Mouse (Mus musculus): ENCODE results near the gene Gm9857. TPM values are rescaled to one million over a fixed set of nuclear protein-coding genes. Genes with fewer than 3 reads are reported as not detected.

Gm9857 gene
- polyA plus RNA-seq, 1 experiment from 2014 or later = not detected

DNA sequence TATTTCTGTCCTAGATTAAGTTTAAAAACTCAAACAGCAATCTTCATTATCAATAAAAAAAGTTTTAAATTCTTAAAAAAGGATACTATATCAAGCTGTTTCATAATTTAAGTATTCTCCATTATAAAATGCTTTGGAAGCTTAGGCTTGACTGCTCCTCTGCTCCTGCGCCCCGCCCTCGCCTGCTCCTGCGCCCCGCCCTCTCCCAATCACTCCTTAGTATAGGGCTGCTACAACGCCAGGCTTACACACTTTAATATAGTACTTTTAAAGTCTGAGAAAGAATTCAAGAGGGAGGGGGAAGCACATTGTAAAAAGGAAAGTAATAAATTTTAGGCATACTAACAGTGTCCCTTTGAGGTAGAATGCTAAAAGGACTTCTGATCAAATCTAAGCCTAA, 37.3 kb downstream of the Gm9857 start:
- WGBS = 86% methylated on average over 6 of the region's 6 CpGs
- Histone ChIP-seq H3K27me3 (replicated peaks; ENCODE audit: insufficient read depth, low read length) (no peaks in the 10 kb centered on the region), H3K36me3 (ENCODE audit: insufficient read depth, low read length) (peaks cover 25% of the 10 kb centered on the region), H3K4me1 (ENCODE audit: insufficient read depth, low read depth, low read length) (no peaks in the 10 kb centered on the region), H3K27ac (ENCODE audit: low read length) (no peak overlapping the region), H3K9me3 (ENCODE audit: low read length) (no peaks in the 10 kb centered on the region), H3K4me2 (replicated peaks; ENCODE audit: low read depth, low read length) (no peak overlapping the region), H3K9ac (replicated peaks; ENCODE audit: low read depth) (no peak overlapping the region), H3K4me3 (ENCODE audit: low read depth, low read length) (no peak overlapping the region)
- DNase-seq (ENCODE audit: low spot score) = no peak
- no peak for ATAC-seq
- TF ChIP-seq EP300 (IDR thresholded peaks at IDR 0.05) = no peak
- no peak for TF ChIP-seq CTCF (IDR thresholded peaks at IDR 0.05)

DNA sequence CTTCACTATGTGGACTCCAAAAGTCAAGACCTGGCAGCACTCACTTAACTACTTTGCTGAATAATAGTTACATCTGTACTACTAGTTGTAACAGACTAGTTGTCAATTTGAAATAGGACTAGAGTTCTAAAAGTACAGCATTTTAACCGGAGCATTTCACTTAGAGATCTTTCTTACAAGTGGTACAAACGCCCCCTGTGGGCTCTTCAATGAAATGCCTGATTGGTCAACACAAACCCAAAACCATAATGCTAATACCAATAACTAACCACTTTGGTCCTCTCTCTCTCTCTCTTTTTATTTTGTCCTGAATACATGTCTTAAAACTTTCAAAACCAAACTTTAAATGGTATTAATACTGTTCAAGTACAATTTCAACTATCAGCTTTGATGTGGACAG, 38.2 kb downstream of the Gm9857 start:
- Histone ChIP-seq H3K9me3 (ENCODE audit: low read length) (no peaks in the 10 kb centered on the region), H3K27ac (ENCODE audit: low read length) (no peak overlapping the region), H3K4me3 (ENCODE audit: low read depth, low read length) (no peak overlapping the region), H3K36me3 (ENCODE audit: insufficient read depth, low read length) (peaks cover 25% of the 10 kb centered on the region), H3K9ac (replicated peaks; ENCODE audit: low read depth) (no peak overlapping the region), H3K27me3 (replicated peaks; ENCODE audit: insufficient read depth, low read length) (no peaks in the 10 kb centered on the region), H3K4me2 (replicated peaks; ENCODE audit: low read depth, low read length) (no peak overlapping the region), H3K4me1 (ENCODE audit: insufficient read depth, low read depth, low read length) (no peaks in the 10 kb centered on the region)
- WGBS = 44% methylated on average over 2 of the region's 2 CpGs
- peak; percentile 68 for DNase-seq (ENCODE audit: low spot score)
- peak; percentile 25 for ATAC-seq
- TF ChIP-seq EP300 (IDR thresholded peaks at IDR 0.05) (no peak), CTCF (IDR thresholded peaks at IDR 0.05) (peak; percentile 58)

DNA sequence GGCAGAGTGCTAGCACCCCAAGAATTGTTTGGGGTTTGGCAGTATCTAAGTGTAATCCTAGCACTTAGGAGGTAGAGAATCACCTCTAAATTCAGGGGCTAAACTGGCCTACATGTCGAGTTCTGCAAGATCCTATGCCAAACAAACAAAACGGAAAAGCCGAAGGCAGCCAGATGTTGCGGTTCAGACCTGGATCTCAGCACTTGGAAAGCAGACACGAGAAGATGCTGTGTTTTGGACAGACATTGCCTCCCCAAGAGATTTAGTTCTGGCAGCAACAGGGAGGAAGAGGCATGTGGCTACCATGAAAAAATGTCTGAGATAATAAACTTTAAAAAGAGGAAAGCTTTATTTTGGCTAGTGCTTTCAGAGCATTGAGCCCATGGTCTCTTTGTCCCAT, 39.6 kb downstream of the Gm9857 start:
- TF ChIP-seq CTCF (IDR thresholded peaks at IDR 0.05) (no peak), EP300 (IDR thresholded peaks at IDR 0.05) (no peak)
- Histone ChIP-seq H3K27ac (ENCODE audit: low read length) (no peak overlapping the region), H3K27me3 (replicated peaks; ENCODE audit: insufficient read depth, low read length) (no peaks in the 10 kb centered on the region), H3K4me1 (ENCODE audit: insufficient read depth, low read depth, low read length) (no peaks in the 10 kb centered on the region), H3K9me3 (ENCODE audit: low read length) (no peaks in the 10 kb centered on the region), H3K4me3 (ENCODE audit: low read depth, low read length) (no peak overlapping the region), H3K9ac (replicated peaks; ENCODE audit: low read depth) (no peak overlapping the region), H3K4me2 (replicated peaks; ENCODE audit: low read depth, low read length) (no peak overlapping the region), H3K36me3 (ENCODE audit: insufficient read depth, low read length) (peaks cover 23% of the 10 kb centered on the region)
- 76% methylated on average over 5 of the region's 5 CpGs for WGBS
- DNase-seq (ENCODE audit: low spot score) (no peak), ATAC-seq (no peak)

DNA sequence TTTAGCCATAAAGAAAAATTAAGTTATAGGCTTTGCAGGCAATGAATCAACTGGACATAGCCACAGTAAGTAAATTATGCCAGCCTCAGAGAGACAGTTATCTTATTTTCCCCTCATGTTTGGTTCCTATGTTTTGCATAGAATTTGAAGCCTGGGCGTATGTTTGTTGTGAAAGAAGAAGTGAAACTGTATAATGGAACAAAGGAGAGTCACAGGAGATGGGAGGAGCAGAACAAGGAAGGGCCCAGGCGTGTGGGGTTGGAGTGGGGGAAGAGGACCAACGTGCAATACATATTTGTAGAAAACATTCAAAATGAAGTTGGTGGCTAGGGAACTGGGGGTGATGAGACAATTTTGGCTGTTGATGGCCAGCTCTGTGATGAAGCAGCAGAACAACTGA, 40.1 kb downstream of the Gm9857 start:
- Histone ChIP-seq H3K4me1 (ENCODE audit: insufficient read depth, low read depth, low read length) (no peaks in the 10 kb centered on the region), H3K36me3 (ENCODE audit: insufficient read depth, low read length) (peaks cover 17% of the 10 kb centered on the region), H3K27me3 (replicated peaks; ENCODE audit: insufficient read depth, low read length) (no peaks in the 10 kb centered on the region), H3K9ac (replicated peaks; ENCODE audit: low read depth) (no peak overlapping the region), H3K27ac (ENCODE audit: low read length) (no peak overlapping the region), H3K4me2 (replicated peaks; ENCODE audit: low read depth, low read length) (no peak overlapping the region), H3K4me3 (ENCODE audit: low read depth, low read length) (no peak overlapping the region), H3K9me3 (ENCODE audit: low read length) (no peaks in the 10 kb centered on the region)
- DNase-seq (ENCODE audit: low spot score) = peak; percentile 47
- TF ChIP-seq CTCF (IDR thresholded peaks at IDR 0.05) (no peak), EP300 (IDR thresholded peaks at IDR 0.05) (no peak)
- 78% methylated on average over 3 of the region's 3 CpGs for WGBS
- ATAC-seq = no peak

DNA sequence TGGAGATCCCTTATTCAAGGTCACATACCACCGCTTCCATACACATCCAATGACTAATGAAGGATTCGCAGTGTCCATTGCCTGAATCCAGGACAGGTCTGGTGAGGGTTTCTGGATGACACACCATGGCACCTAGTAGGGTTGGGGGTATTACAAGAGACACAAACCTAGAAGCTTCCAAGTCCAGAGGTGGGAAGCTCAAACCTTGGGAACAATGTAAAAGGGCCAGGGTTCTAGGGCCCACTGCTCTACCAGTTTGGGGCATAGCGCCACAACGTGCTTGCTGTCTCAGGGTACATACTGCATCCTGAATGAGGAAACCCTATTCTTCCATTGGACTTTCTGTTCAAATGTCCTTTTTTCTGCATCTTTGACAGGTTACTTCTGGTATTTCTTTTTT, 41.6 kb downstream of the Gm9857 start:
- Histone ChIP-seq H3K9ac (replicated peaks; ENCODE audit: low read depth) (no peak overlapping the region), H3K4me1 (ENCODE audit: insufficient read depth, low read depth, low read length) (no peaks in the 10 kb centered on the region), H3K4me2 (replicated peaks; ENCODE audit: low read depth, low read length) (no peak overlapping the region), H3K4me3 (ENCODE audit: low read depth, low read length) (no peak overlapping the region), H3K27me3 (replicated peaks; ENCODE audit: insufficient read depth, low read length) (no peaks in the 10 kb centered on the region), H3K9me3 (ENCODE audit: low read length) (no peaks in the 10 kb centered on the region), H3K27ac (ENCODE audit: low read length) (no peak overlapping the region), H3K36me3 (ENCODE audit: insufficient read depth, low read length) (peaks cover 2% of the 10 kb centered on the region; the same call in 1 of the 2 replicates)
- ATAC-seq = no peak
- no peak for DNase-seq (ENCODE audit: low spot score)
- 92% methylated on average over 4 of the region's 4 CpGs for WGBS
- TF ChIP-seq EP300 (IDR thresholded peaks at IDR 0.05) (no peak), CTCF (IDR thresholded peaks at IDR 0.05) (no peak)

DNA sequence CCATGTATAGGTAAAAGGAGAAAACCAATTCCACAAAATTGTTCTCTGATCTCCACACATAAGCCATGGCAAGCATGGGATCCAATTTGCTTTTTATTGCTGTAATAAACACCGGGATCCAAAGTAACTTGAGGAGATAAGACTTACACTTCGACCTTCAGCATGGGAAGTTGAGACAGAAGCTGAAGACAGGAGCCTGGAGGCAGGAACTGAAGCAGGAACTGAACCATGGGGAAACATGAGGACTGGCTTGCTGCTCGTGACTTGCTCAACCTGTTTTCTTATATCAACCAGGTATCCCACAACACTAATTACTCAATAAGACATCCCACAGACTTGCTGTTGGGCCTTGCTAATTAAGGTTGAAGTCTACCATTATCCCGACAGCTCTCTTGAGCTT, 47.3 kb downstream of the Gm9857 start:
- no peaks in the 10 kb centered on the region for H3K36me3 ChIP-seq (ENCODE audit: insufficient read depth, low read length)
- TF ChIP-seq EP300 (IDR thresholded peaks at IDR 0.05) = no peak
- no peak for TF ChIP-seq CTCF (IDR thresholded peaks at IDR 0.05)
- H3K9me3 ChIP-seq (ENCODE audit: low read length) = no peaks in the 10 kb centered on the region
- no peak overlapping the region for H3K4me2 ChIP-seq (replicated peaks; ENCODE audit: low read depth, low read length)
- no peaks in the 10 kb centered on the region for H3K4me1 ChIP-seq (ENCODE audit: insufficient read depth, low read depth, low read length)
- no peak overlapping the region for H3K9ac ChIP-seq (replicated peaks; ENCODE audit: low read depth)
- 62% methylated on average over 4 of the region's 4 CpGs for WGBS
- no peaks in the 10 kb centered on the region for H3K27me3 ChIP-seq (replicated peaks; ENCODE audit: insufficient read depth, low read length)
- no peak for DNase-seq (ENCODE audit: low spot score)
- no peak overlapping the region for H3K4me3 ChIP-seq (ENCODE audit: low read depth, low read length)
- ATAC-seq = no peak
- no peak overlapping the region for H3K27ac ChIP-seq (ENCODE audit: low read length)

DNA sequence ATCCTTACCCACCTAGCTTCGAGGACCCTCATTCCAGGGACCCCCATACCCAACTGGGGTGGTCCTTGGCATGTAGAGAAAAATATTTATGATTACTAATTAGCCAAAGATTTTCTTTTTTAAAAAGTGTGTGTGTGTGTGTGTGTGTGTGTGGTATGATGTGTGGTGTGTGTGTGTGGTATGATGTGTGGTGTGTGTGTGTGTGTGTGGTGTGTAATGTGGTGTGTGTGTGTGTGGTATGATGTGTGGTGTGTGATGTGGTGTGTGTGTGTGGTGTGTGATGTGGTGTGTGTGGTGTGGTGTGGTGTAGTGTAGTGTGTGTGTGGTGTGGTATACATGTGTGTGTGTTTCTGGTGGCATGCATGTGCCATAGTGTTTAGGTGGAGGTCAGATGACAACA, 48.2 kb downstream of the Gm9857 start:
- 63% methylated on average over 1 of the region's 1 CpGs for WGBS
- ATAC-seq = no peak
- H3K36me3 ChIP-seq (ENCODE audit: insufficient read depth, low read length) = no peaks in the 10 kb centered on the region

More for the DNA sequence above, 48.2 kb downstream of the Gm9857 start:
- Histone ChIP-seq H3K9ac (replicated peaks; ENCODE audit: low read depth) (no peak overlapping the region), H3K4me1 (ENCODE audit: insufficient read depth, low read depth, low read length) (no peaks in the 10 kb centered on the region), H3K4me3 (ENCODE audit: low read depth, low read length) (no peak overlapping the region), H3K27ac (ENCODE audit: low read length) (no peak overlapping the region), H3K4me2 (replicated peaks; ENCODE audit: low read depth, low read length) (no peak overlapping the region), H3K9me3 (ENCODE audit: low read length) (no peaks in the 10 kb centered on the region), H3K27me3 (replicated peaks; ENCODE audit: insufficient read depth, low read length) (no peaks in the 10 kb centered on the region)
- no peak for DNase-seq (ENCODE audit: low spot score)
- no peak for TF ChIP-seq CTCF (IDR thresholded peaks at IDR 0.05)
- no peak for TF ChIP-seq EP300 (IDR thresholded peaks at IDR 0.05)

Other genes starting within 250 kb of the Gm9857 start
- gene Gpsm2, start 218.1 kb downstream of the Gm9857 start, polyA plus RNA-seq (2015; fragmentation: Nextera tagmentation; extraction: Ambion mirVana) = 22.9 and 23.7 TPM in 2 replicates
- gene Aknad1, start 200.8 kb downstream of the Gm9857 start, polyA plus RNA-seq (2015; fragmentation: Nextera tagmentation; extraction: Ambion mirVana) = 0.10 and 0.21 TPM in 2 replicates
- gene Stxbp3, start 99.9 kb downstream of the Gm9857 start, polyA plus RNA-seq (2015; fragmentation: Nextera tagmentation; extraction: Ambion mirVana) = 58.1 and 60.6 TPM in 2 replicates
- 1.7 and 1.9 TPM in 2 replicates for gene Fndc7, start 50.4 kb downstream of the Gm9857 start, polyA plus RNA-seq (2015; fragmentation: Nextera tagmentation; extraction: Ambion mirVana)
- gene Prpf38b, start 28.7 kb downstream of the Gm9857 start, polyA plus RNA-seq (2015; fragmentation: Nextera tagmentation; extraction: Ambion mirVana) = 42.5 and 48.7 TPM in 2 replicates
- 0.23 and 0.30 TPM in 2 replicates for gene Henmt1, start 572 bp downstream of the Gm9857 start, polyA plus RNA-seq (2015; fragmentation: Nextera tagmentation; extraction: Ambion mirVana)
- 13.2 and 13.7 TPM in 2 replicates for gene Fam102b, start 87.2 kb upstream of the Gm9857 start, polyA plus RNA-seq (2015; fragmentation: Nextera tagmentation; extraction: Ambion mirVana)
- not detected in 2 replicates for gene Slc25a54, start 140.0 kb upstream of the Gm9857 start, polyA plus RNA-seq (2015; fragmentation: Nextera tagmentation; extraction: Ambion mirVana)
- gene Slc25a24, start 182.7 kb upstream of the Gm9857 start, polyA plus RNA-seq (2015; fragmentation: Nextera tagmentation; extraction: Ambion mirVana) = 18.0 and 21.2 TPM in 2 replicates

Measured in lung, postnatal 0 days (tissue).